Mouse (Mus musculus) CH12.LX (cell line): ENCODE results near the gene Cdkn1b. TPM values are rescaled to one million over a fixed set of nuclear protein-coding genes. Genes with fewer than 3 reads are reported as not detected.

Experiments used
- DNase-seq: peaks from one replicate; pipeline ENCODE4 v3.0.0-alpha.2; 2013; ENCODE audit errors: extremely low read depth
- H3K27ac ChIP-seq: 2 replicates; pipeline ENCODE4 v1.5.1; 2012; ENCODE audit warnings: low read depth, mild to moderate bottlenecking, control low read depth, moderate library complexity; ENCODE audit not compliant: insufficient read depth
- H3K27me3 ChIP-seq: replicated peaks from 2 replicates; pipeline ENCODE3; 2012; ENCODE audit warnings: inconsistent platforms
- H3K36me3 ChIP-seq, 2 experiments: replicated peaks in 1 of 2; 2 replicates each; pipeline versions ENCODE3 to v1.6.1; 2012; ENCODE audit warnings: inconsistent platforms in 1 of 2, low read length in 1 of 2, mild to moderate bottlenecking in 1 of 2, mixed read lengths in 1 of 2, moderate library complexity in 1 of 2; ENCODE audit not compliant: control insufficient read depth in 1 of 2, insufficient read depth in 1 of 2
- H3K4me1 ChIP-seq, 2 experiments: 2 replicates each; pipeline ENCODE4 v1.6.1; 2012; ENCODE audit warnings: inconsistent platforms in 1 of 2, moderate library complexity in 1 of 2; ENCODE audit not compliant: insufficient read depth in 2 of 2, control insufficient read depth in 1 of 2
- H3K4me2 ChIP-seq: 2 replicates; pipeline ENCODE4 v1.6.1; 2012; ENCODE audit warnings: low read depth, mild to moderate bottlenecking, control low read depth; ENCODE audit not compliant: poor library complexity, insufficient read depth, severe bottlenecking
- H3K4me3 ChIP-seq, 3 experiments: fragments of 150-350 bp in 1 of 3; sonication (generic) in 1 of 3; replicated peaks in 1 of 3; 2 replicates each; pipeline versions ENCODE3 to v1.5.1; 2011 to 2012; ENCODE audit warnings: low read depth in 2 of 3, low read length in 2 of 3, mild to moderate bottlenecking in 2 of 3, moderate library complexity in 2 of 3, control low read depth in 1 of 3, improper control_type of control experiment in 1 of 3, inconsistent platforms in 1 of 3, mixed read lengths in 1 of 3; ENCODE audit not compliant: poor library complexity in 1 of 3
- H3K79me2 ChIP-seq: replicated peaks from 2 replicates; pipeline ENCODE4 v1.6.1; 2012; ENCODE audit warnings: mild to moderate bottlenecking, moderate library complexity; ENCODE audit not compliant: control insufficient read depth, poor library complexity, insufficient read depth, severe bottlenecking; ENCODE audit errors: extremely low read depth
- H3K9ac ChIP-seq: 2 replicates; pipeline ENCODE4 v1.6.1; 2012; ENCODE audit warnings: low read depth, mild to moderate bottlenecking, control low read depth, moderate library complexity; ENCODE audit not compliant: insufficient read depth
- H3K9me3 ChIP-seq: replicated peaks from 2 replicates; pipeline ENCODE3; 2012; ENCODE audit warnings: low read length, inconsistent platforms, mixed read lengths
- CHD2 ChIP-seq: IDR thresholded peaks from 2 replicates; pipeline ENCODE4 v1.6.1; 2011; ENCODE audit warnings: low read length, improper control_type of control experiment
- CTCF ChIP-seq, 2 experiments: IDR thresholded peaks in 1 of 2; conservative IDR thresholded peaks in 1 of 2; 2 replicates each; pipeline ENCODE4 v1.5.1; 2011 to 2012; ENCODE audit warnings: low read depth in 2 of 2, low read length in 2 of 2, improper control_type of control experiment in 1 of 2, inconsistent platforms in 1 of 2, mild to moderate bottlenecking in 1 of 2, moderate library complexity in 1 of 2
- ELF1 ChIP-seq: IDR thresholded peaks from 2 replicates; pipeline ENCODE4 v1.6.1; 2014; ENCODE audit warnings: low read depth, mild to moderate bottlenecking, inconsistent platforms, low read length, improper control_type of control experiment
- EP300 ChIP-seq: IDR thresholded peaks from 2 replicates; pipeline ENCODE4 v1.6.1; 2011; ENCODE audit warnings: low read length, improper control_type of control experiment
- GABPA ChIP-seq: IDR thresholded peaks from 2 replicates; pipeline ENCODE4 v1.6.1; 2012; ENCODE audit warnings: low read depth, low read length, improper control_type of control experiment, inconsistent platforms; ENCODE audit not compliant: insufficient replicate concordance
- HCFC1 ChIP-seq: IDR thresholded peaks from 2 replicates; pipeline ENCODE4 v1.6.1; 2012; ENCODE audit warnings: low read depth, mild to moderate bottlenecking, inconsistent platforms, low read length, improper control_type of control experiment
- IRF4 ChIP-seq: IDR thresholded peaks from 2 replicates; pipeline ENCODE4 v1.6.1; 2014; ENCODE audit warnings: low read depth, mild to moderate bottlenecking, inconsistent platforms, low read length, improper control_type of control experiment
- JUND ChIP-seq: conservative IDR thresholded peaks from 2 replicates; pipeline ENCODE4 v1.6.1; 2011; ENCODE audit warnings: low read depth, low read length, improper control_type of control experiment
- KAT2A ChIP-seq: IDR thresholded peaks from 2 replicates; pipeline ENCODE4 v1.6.1; 2012; ENCODE audit warnings: low read length, improper control_type of control experiment, inconsistent platforms; ENCODE audit not compliant: insufficient replicate concordance
- MAFK ChIP-seq: IDR thresholded peaks from 2 replicates; pipeline ENCODE4 v1.6.1; 2011; ENCODE audit warnings: low read length, improper control_type of control experiment; ENCODE audit not compliant: insufficient replicate concordance
- MEF2A ChIP-seq: IDR thresholded peaks from 2 replicates; pipeline ENCODE4 v1.6.1; 2014; ENCODE audit warnings: low read depth, mild to moderate bottlenecking, inconsistent platforms, low read length, improper control_type of control experiment, borderline replicate concordance
- POLR2AphosphoS2 ChIP-seq: IDR thresholded peaks from 2 replicates; pipeline ENCODE4 v1.6.1; 2011; ENCODE audit warnings: low read depth, low read length, improper control_type of control experiment
- RCOR1 ChIP-seq: conservative IDR thresholded peaks from 2 replicates; pipeline ENCODE4 v1.6.1; 2012; ENCODE audit warnings: low read depth, mild to moderate bottlenecking, inconsistent platforms, low read length, improper control_type of control experiment
- SMC3 ChIP-seq: IDR thresholded peaks from 2 replicates; pipeline ENCODE4 v1.6.1; 2011; ENCODE audit warnings: low read depth, low read length, improper control_type of control experiment
- TCF12 ChIP-seq: IDR thresholded peaks from 2 replicates; pipeline ENCODE4 v1.6.1; 2014; ENCODE audit warnings: low read depth, mild to moderate bottlenecking, inconsistent platforms, low read length, improper control_type of control experiment
- UBTF ChIP-seq: IDR thresholded peaks from 2 replicates; pipeline ENCODE4 v1.6.1; 2012; ENCODE audit warnings: low read depth, mild to moderate bottlenecking, inconsistent platforms, low read length, improper control_type of control experiment, moderate library complexity
- ZC3H11A ChIP-seq: IDR thresholded peaks from 2 replicates; pipeline ENCODE4 v1.6.1; 2012; ENCODE audit warnings: low read depth, mild to moderate bottlenecking, inconsistent platforms, low read length, improper control_type of control experiment
- ZNF384 ChIP-seq: IDR thresholded peaks from 2 replicates; pipeline ENCODE4 v1.6.1; 2012; ENCODE audit warnings: low read depth, low read length, improper control_type of control experiment, inconsistent platforms
- dilution Hi-C: fragments of 300-500 bp; cut with MboI; formaldehyde crosslinking; loops from 2 replicates; pipeline ENCODE4 v1.14.3; 2020; ENCODE audit warnings: low sequenced_read_pairs; ENCODE audit not compliant: extremely low pct_unique_long_range_greater_than_20kb, extremely low pct_ligation_motif_present
- in situ Hi-C: fragments of 300-500 bp; cut with MboI; formaldehyde crosslinking; loops from 3 replicates; pipeline ENCODE4 v1.14.3; 2019; ENCODE audit warnings: low sequenced_read_pairs, low pct_ligation_motif_present, low pct_unique_long_range_greater_than_20kb, mixed read lengths
- polyA plus RNA-seq: library from polyadenylated mRNA; unstranded; fragments of >175 nt; gene quantifications from 2 replicates; pipeline ENCODE4 v1.2.1, GENCODE M21; 2012; ENCODE audit warnings: low read depth; ENCODE audit not compliant: insufficient read length
- total RNA-seq, 2 experiments: library from RNA; depleted of rRNA; stranded (reverse); fragments of 300-350 nt in 1 of 2; fragments of >200 nt in 1 of 2; gene quantifications; 2 replicates each; pipeline ENCODE4 v1.2.3; 2012 to 2014

Cdkn1b gene
- total and polyA plus RNA-seq, 3 experiments = 19.2 to 23.5 (median 20.9) TPM

- Histone ChIP-seq H3K4me1 (peaks cover 2 to 8% of the 10 kb centered on the region in 2 experiments; a peak in 2 of 4 replicates), H3K9ac (no peak overlapping the region), H3K36me3 (peaks cover 40 to 72% of the 10 kb centered on the region in 2 experiments), H3K79me2 (peaks cover 26% of the 10 kb centered on the region), H3K27ac (no peak overlapping the region), H3K4me2 (no peak overlapping the region), H3K4me3 (no peak overlapping the region), H3K27me3 (no peaks in the 10 kb centered on the region), H3K9me3 (no peaks in the 10 kb centered on the region)
- in situ Hi-C loops (no loop called here), dilution Hi-C loops (no loop called here)
- DNase-seq = no peak
- no peak for TF ChIP-seq ZC3H11A
- TF ChIP-seq CTCF (conservative IDR thresholded peaks at IDR 0.05 in 1 of 2, IDR thresholded peaks at IDR 0.05 in 1 of 2; ENCODE audit: low read depth in 2 of 2, low read length in 2 of 2) = no peak
- TF ChIP-seq MAFK = no peak
- no peak for TF ChIP-seq POLR2AphosphoS2
- TF ChIP-seq ZNF384 = no peak
- TF ChIP-seq UBTF = no peak
- TF ChIP-seq SMC3 = no peak
- TF ChIP-seq RCOR1 = no peak
- TF ChIP-seq HCFC1 = no peak
- no peak for TF ChIP-seq IRF4
- TF ChIP-seq TCF12 = no peak
- no peak for TF ChIP-seq ELF1
- no peak for TF ChIP-seq KAT2A
- no peak for TF ChIP-seq EP300
- TF ChIP-seq JUND = no peak
- no peak for TF ChIP-seq MEF2A
- TF ChIP-seq GABPA = no peak
Observed at GRCm38 (mm10) chr6:134951364-134951763, 31.2 kb downstream of the Cdkn1b start.

DNA sequence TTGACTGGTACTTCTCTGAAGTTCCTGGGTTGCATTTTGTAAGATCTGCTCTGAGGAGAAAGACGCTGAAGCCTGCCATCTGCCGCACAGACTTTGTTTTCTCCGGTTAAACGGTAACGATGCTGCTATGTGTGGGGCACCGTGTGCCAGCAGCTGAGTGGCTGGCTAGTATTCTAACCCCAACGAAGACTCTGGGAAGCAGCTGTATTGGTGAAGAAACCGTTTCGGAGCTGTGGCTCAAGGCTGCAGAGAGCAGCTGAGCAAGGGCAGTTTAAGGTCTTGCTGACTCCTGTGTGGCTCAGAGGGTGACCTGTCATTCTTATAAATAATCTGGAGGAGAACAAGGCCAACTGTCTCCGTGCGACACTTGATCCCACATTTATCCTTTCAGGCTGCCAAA is 33.8 kb downstream of the Cdkn1b start:
- TF ChIP-seq CHD2 = no peak
- no peak for DNase-seq
- Histone ChIP-seq H3K9ac (no peak overlapping the region), H3K79me2 (peaks cover 9% of the 10 kb centered on the region), H3K4me3 (no peak overlapping the region), H3K9me3 (no peaks in the 10 kb centered on the region), H3K27ac (no peak overlapping the region), H3K4me2 (no peak overlapping the region), H3K4me1 (no peaks in the 10 kb centered on the region), H3K27me3 (no peaks in the 10 kb centered on the region), H3K36me3 (peaks cover 37 to 68% of the 10 kb centered on the region in 2 experiments)
- in situ Hi-C loops = no loop called here
- dilution Hi-C loops = no loop called here
